Mouse (Mus musculus): Measurements from ENCODE around the gene 4930590J08Rik.
A peak's percentile ranks its signal among the peaks of the same experiment; 100 is the strongest.

Gene 4930590J08Rik

GRCm38 (mm10) chr6:91963429-91963828 lies 60.8 kb downstream of the 4930590J08Rik start:
- no peak for DNase-seq (ENCODE audit: low spot score)

GRCm38 (mm10) chr6:91965060-91965459 lies 62.5 kb downstream of the 4930590J08Rik start:
- DNase-seq (ENCODE audit: low spot score): no peak

- no peak for DNase-seq (ENCODE audit: low spot score)
Observed at GRCm38 (mm10) chr6:91966006-91966405, 63.4 kb downstream of the 4930590J08Rik start.

GRCm38 (mm10) chr6:91972201-91972646 lies 69.6 kb downstream of the 4930590J08Rik start:
- peak; percentile 91 for DNase-seq (ENCODE audit: low spot score)

GRCm38 (mm10) chr6:91973972-91974371 lies 71.4 kb downstream of the 4930590J08Rik start:
- no peak for DNase-seq (ENCODE audit: low spot score)

- peak; percentile 53 for DNase-seq (ENCODE audit: low spot score)
Observed at GRCm38 (mm10) chr6:91978371-91979300, 76.0 kb downstream of the 4930590J08Rik start, which contains the start of gene Fgd5. Fgd5 (plus strand) TSS chr6:91978878.

GRCm38 (mm10) chr6:91979301-91979996 lies 76.8 kb downstream of the 4930590J08Rik start:
- no peak for DNase-seq (ENCODE audit: low spot score)

GRCm38 (mm10) chr6:91980011-91980410 lies 77.4 kb downstream of the 4930590J08Rik start:
- no peak for DNase-seq (ENCODE audit: low spot score)

- no peak for DNase-seq (ENCODE audit: low spot score)
Observed at GRCm38 (mm10) chr6:91990101-91990500, 87.5 kb downstream of the 4930590J08Rik start.

GRCm38 (mm10) chr6:91992823-91993222 lies 90.2 kb downstream of the 4930590J08Rik start:
- DNase-seq (ENCODE audit: low spot score): no peak

GRCm38 (mm10) chr6:91993795-91994505 lies 91.3 kb downstream of the 4930590J08Rik start:
- no peak for DNase-seq (ENCODE audit: low spot score)

GRCm38 (mm10) chr6:91996072-91996471 lies 93.5 kb downstream of the 4930590J08Rik start:
- DNase-seq (ENCODE audit: low spot score): no peak

Data from lung, postnatal 25 days (tissue).